Mouse (Mus musculus) embryonic facial prominence, embryonic 11.5 days (tissue): Measurements from ENCODE around the gene Zfp316. TPM values are rescaled to one million over a fixed set of nuclear protein-coding genes. Genes with fewer than 3 reads are reported as not detected.

Experiments
- ATAC-seq: fragments of 200-750 bp; cut with Nextera tagmentation; replicated peaks from 2 replicates; pipeline ENCODE4 v1.8.0; 2017; ENCODE audit warnings: low read depth; ENCODE audit not compliant: insufficient number of reproducible peaks, low FRiP score, low TSS enrichment
- DNase-seq: peaks from one replicate; pipeline ENCODE4 v3.0.0-alpha.2; 2015; ENCODE audit warnings: low spot score
- H3K27ac ChIP-seq: fragments of 300-500 bp; sonication (generic); replicated peaks from 2 replicates; pipeline ENCODE4 v1.5.1; 2014; ENCODE audit warnings: mild to moderate bottlenecking, low read depth, low read length, control low read depth
- H3K27me3 ChIP-seq: fragments of 300-500 bp; sonication (generic); 2 replicates; pipeline ENCODE4 v1.6.1; 2014; ENCODE audit warnings: mild to moderate bottlenecking, low read length, moderate library complexity, mixed read lengths; ENCODE audit not compliant: control insufficient read depth, insufficient read depth
- H3K36me3 ChIP-seq: fragments of 300-500 bp; sonication (generic); replicated peaks from 2 replicates; pipeline ENCODE4 v1.6.1; 2014; ENCODE audit warnings: low read depth, mild to moderate bottlenecking, low read length, moderate library complexity, mixed read lengths; ENCODE audit not compliant: control insufficient read depth, insufficient read depth
- H3K4me1 ChIP-seq: fragments of 300-500 bp; sonication (generic); 2 replicates; pipeline ENCODE4 v1.6.1; 2014; ENCODE audit warnings: low read length, mixed read lengths; ENCODE audit not compliant: control insufficient read depth, insufficient read depth
- H3K4me2 ChIP-seq: fragments of 300-500 bp; sonication (generic); 2 replicates; pipeline ENCODE4 v1.6.1; 2014; ENCODE audit warnings: low read depth, mild to moderate bottlenecking, control low read depth, low read length, moderate library complexity
- H3K4me3 ChIP-seq: fragments of 300-500 bp; sonication (generic); 2 replicates; pipeline ENCODE4 v1.5.1; 2014; ENCODE audit warnings: low read depth, low read length, control low read depth
- H3K9ac ChIP-seq: fragments of 300-500 bp; sonication (generic); replicated peaks from 2 replicates; pipeline ENCODE4 v1.6.1; 2014; ENCODE audit warnings: mild to moderate bottlenecking, control low read depth, low read length
- H3K9me3 ChIP-seq: fragments of 300-500 bp; sonication (generic); replicated peaks from 2 replicates; pipeline ENCODE4 v1.6.1; 2016; ENCODE audit warnings: mild to moderate bottlenecking, low read length, inconsistent platforms, mixed read lengths; ENCODE audit not compliant: control insufficient read depth
- WGBS: fragments of 180-500 bp; shearing (Covaris S2); extraction: QIAGEN DNeasy Blood & Tissue Kit; methylation state at CpG from one replicate; pipeline ENCODE4 v1.1.7; 2014; 5-methylcytosine and 5-hydroxymethylcytosine counted together
- polyA plus RNA-seq: library from polyadenylated mRNA; unstranded; fragments of >200 nt; fragmentation: Nextera tagmentation; extraction: Ambion mirVana; gene quantifications from 2 replicates; pipeline ENCODE4 v1.2.1, GENCODE M21; 2014

The Zfp316 gene
- polyA plus RNA-seq: 2.1 and 2.2 TPM in 2 replicates

GRCm38 (mm10) chr5:143269363-143270150 is at the start of gene Zfp316:
Gene Zfp316, minus strand, starts transcription at chr5:143270022.
- H3K27me3 ChIP-seq: no peaks in the 10 kb centered on the region
- peak; percentile 72 for ATAC-seq
- H3K9me3 ChIP-seq: no peaks in the 10 kb centered on the region
- peak within 1 kb of the TSS; percentile 94 for H3K9ac ChIP-seq
- no peaks in the 10 kb centered on the region for H3K36me3 ChIP-seq
- peak within 1 kb of the TSS; percentile 65; the same call in 1 of the 2 replicates for H3K27ac ChIP-seq
- WGBS: under 1% methylated on average over 76 of the region's 79 CpGs
- H3K4me2 ChIP-seq: peak within 1 kb of the TSS; percentile 91
- peak within 1 kb of the TSS; percentile 96 for H3K4me3 ChIP-seq
- H3K4me1 ChIP-seq: no peaks in the 10 kb centered on the region; the same call in none of the 2 replicates
- DNase-seq: peak; percentile 75

DNA sequence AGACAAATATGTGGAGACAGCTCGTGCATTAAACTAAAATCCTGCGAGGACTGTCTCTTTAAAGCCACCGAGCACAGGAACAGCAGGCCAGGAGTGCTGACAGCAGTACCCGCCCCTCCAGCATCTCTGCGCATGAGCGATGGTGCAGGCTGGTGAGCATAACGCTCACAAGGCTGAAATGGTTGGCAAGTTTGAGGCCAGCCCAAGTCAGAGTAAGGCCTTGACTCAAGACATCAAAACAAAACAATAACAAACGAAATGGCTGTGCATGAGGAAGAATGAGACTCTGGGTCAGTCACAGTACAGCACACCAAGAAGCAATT is 47.4 kb upstream of the Zfp316 start:
- no peaks in the 10 kb centered on the region for H3K27me3 ChIP-seq
- H3K4me3 ChIP-seq: no peak overlapping the region
- no peak overlapping the region for H3K27ac ChIP-seq
- WGBS: 87% methylated on average over 8 of the region's 8 CpGs
- no peak overlapping the region for H3K9ac ChIP-seq
- no peak for DNase-seq
- H3K4me1 ChIP-seq: no peaks in the 10 kb centered on the region; the same call in 1 of the 2 replicates
- no peak overlapping the region for H3K4me2 ChIP-seq
- peaks cover 2% of the 10 kb centered on the region; the same call in 1 of the 2 replicates for H3K36me3 ChIP-seq
- ATAC-seq: no peak
- no peaks in the 10 kb centered on the region for H3K9me3 ChIP-seq

- WGBS: 92% methylated on average over 5 of the region's 5 CpGs
- H3K9ac ChIP-seq: no peak overlapping the region
These were observed 46.9 kb upstream of the Zfp316 start for GRCm38 (mm10) chr5:143316605-143317287.

DNA sequence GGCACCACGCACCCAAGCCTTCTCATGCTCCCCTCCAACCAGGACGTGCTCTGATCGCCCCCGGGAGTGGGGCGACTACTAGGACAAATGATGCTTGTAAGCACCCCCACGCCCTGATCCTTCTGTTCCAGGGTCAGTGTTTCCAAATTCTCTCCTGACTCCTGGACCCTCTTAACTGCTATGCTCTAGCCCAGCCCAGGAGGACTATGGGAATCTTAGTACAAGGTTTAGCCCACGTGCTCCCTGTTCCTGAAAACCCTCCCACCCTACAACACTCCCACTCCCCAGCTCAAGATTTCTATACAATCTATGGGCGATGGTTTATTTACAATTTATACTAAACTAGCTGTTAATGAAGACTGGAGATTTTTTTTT is 45.7 kb upstream of the Zfp316 start:
- 13% methylated on average over 8 of the region's 8 CpGs for WGBS
- peak; percentile 66 for ATAC-seq

More at GRCm38 (mm10) chr5:143316605-143317287, 46.9 kb upstream of the Zfp316 start:
- no peaks in the 10 kb centered on the region for H3K9me3 ChIP-seq
- H3K4me2 ChIP-seq: no peak overlapping the region
- ATAC-seq (no peak), DNase-seq (no peak)
- no peaks in the 10 kb centered on the region; the same call in none of the 2 replicates for H3K4me1 ChIP-seq
- H3K36me3 ChIP-seq: peaks cover 3% of the 10 kb centered on the region
- H3K27ac ChIP-seq: no peak overlapping the region
- H3K27me3 ChIP-seq: no peaks in the 10 kb centered on the region
- H3K4me3 ChIP-seq: no peak overlapping the region

GRCm38 (mm10) chr5:143314730-143315513 is 45.1 kb upstream of the Zfp316 start, which contains the start of gene E130309D02Rik:
Gene E130309D02Rik, minus strand, starts transcription at chr5:143315360.
- Histone ChIP-seq H3K9ac (peak within 1 kb of the TSS; percentile 99), H3K4me1 (no peaks in the 10 kb centered on the region; the same call in none of the 2 replicates), H3K27ac (peak within 1 kb of the TSS; percentile 85), H3K4me3 (peak within 1 kb of the TSS; percentile 91), H3K4me2 (peak within 1 kb of the TSS; percentile 83), H3K9me3 (no peaks in the 10 kb centered on the region), H3K27me3 (no peaks in the 10 kb centered on the region), H3K36me3 (peaks cover 10% of the 10 kb centered on the region)
- ATAC-seq (peak; percentile 77), DNase-seq (peak; percentile 87)
- under 1% methylated on average over 98 of the region's 101 CpGs for WGBS

More for the DNA sequence above, 45.7 kb upstream of the Zfp316 start:
- peak overlapping the region; percentile 91 for H3K4me3 ChIP-seq
- H3K9me3 ChIP-seq: no peaks in the 10 kb centered on the region
- peak; percentile 21 for DNase-seq
- H3K4me2 ChIP-seq: peak overlapping the region; percentile 83
- H3K27me3 ChIP-seq: no peaks in the 10 kb centered on the region
- no peaks in the 10 kb centered on the region; the same call in none of the 2 replicates for H3K4me1 ChIP-seq
- H3K27ac ChIP-seq: peak overlapping the region; percentile 85; the same call in 1 of the 2 replicates
- H3K36me3 ChIP-seq: peaks cover 8% of the 10 kb centered on the region
- peak overlapping the region; percentile 99 for H3K9ac ChIP-seq

GRCm38 (mm10) chr5:143314183-143314729 is 44.4 kb upstream of the Zfp316 start:
- no peak; the same call in 1 of the 2 replicates for ATAC-seq
- peak overlapping the region; percentile 83 for H3K4me2 ChIP-seq
- peaks cover 14% of the 10 kb centered on the region for H3K36me3 ChIP-seq

GRCm38 (mm10) chr5:143311886-143312285 is 42.1 kb upstream of the Zfp316 start:
- Histone ChIP-seq H3K4me2 (no peak overlapping the region), H3K27ac (no peak overlapping the region), H3K27me3 (no peaks in the 10 kb centered on the region), H3K4me3 (no peak overlapping the region), H3K9ac (no peak overlapping the region), H3K36me3 (peaks cover 21% of the 10 kb centered on the region), H3K4me1 (no peaks in the 10 kb centered on the region; the same call in none of the 2 replicates), H3K9me3 (no peaks in the 10 kb centered on the region)
- 73% methylated on average over 8 of the region's 8 CpGs for WGBS
- peak; percentile 87 for DNase-seq
- no peak for ATAC-seq

More at GRCm38 (mm10) chr5:143314183-143314729, 44.4 kb upstream of the Zfp316 start:
- Histone ChIP-seq H3K27ac (peak overlapping the region; percentile 85; the same call in 1 of the 2 replicates), H3K27me3 (no peaks in the 10 kb centered on the region), H3K9ac (peak overlapping the region; percentile 99), H3K4me1 (no peaks in the 10 kb centered on the region; the same call in none of the 2 replicates), H3K9me3 (no peaks in the 10 kb centered on the region), H3K4me3 (peak overlapping the region; percentile 91)
- WGBS: 4% methylated on average over 16 of the region's 16 CpGs
- peak; percentile 49 for DNase-seq
